Comparison of ENCODE assay signal across 1 mouse cellular context in genomic region chr1:83064851-83065250, GRCm38 (mm10).
TF ChIP-seq lines count a peak whose summit lies in the region.

No protein-coding gene starts in this region.

TF ChIP-seq in CH12.LX, 34 proteins besides CTCF, POLR2A, EP300 and RAD21 (continued from another document):
- no peak for TF ChIP-seq BHLHE40 (IDR thresholded peaks at IDR 0.05; ENCODE audit: low read depth, low read length)
- no peak for TF ChIP-seq HCFC1 (IDR thresholded peaks at IDR 0.05; ENCODE audit: low read depth, low read length)
- no peak for TF ChIP-seq UBTF (IDR thresholded peaks at IDR 0.05; ENCODE audit: low read depth, low read length)
- TF ChIP-seq ZC3H11A (IDR thresholded peaks at IDR 0.05; ENCODE audit: low read depth, low read length) = peak; percentile 43; the same call in 1 of the 2 replicates
- no peak for TF ChIP-seq KAT2A (IDR thresholded peaks at IDR 0.05; ENCODE audit: insufficient replicate concordance, low read length)
- TF ChIP-seq ZKSCAN1 (IDR thresholded peaks at IDR 0.05; ENCODE audit: borderline replicate concordance, low read depth, low read length) = no peak
- no peak for TF ChIP-seq MYC (IDR thresholded peaks at IDR 0.05; ENCODE audit: low read depth, low read length)
- no peak for TF ChIP-seq CHD1 (IDR thresholded peaks at IDR 0.05; ENCODE audit: low read depth, low read length)
- no peak for TF ChIP-seq MEF2A (IDR thresholded peaks at IDR 0.05; ENCODE audit: borderline replicate concordance, low read depth, low read length)
